ENCODE assay signal across 16 mouse cellular contexts in the genomic region with DNA sequence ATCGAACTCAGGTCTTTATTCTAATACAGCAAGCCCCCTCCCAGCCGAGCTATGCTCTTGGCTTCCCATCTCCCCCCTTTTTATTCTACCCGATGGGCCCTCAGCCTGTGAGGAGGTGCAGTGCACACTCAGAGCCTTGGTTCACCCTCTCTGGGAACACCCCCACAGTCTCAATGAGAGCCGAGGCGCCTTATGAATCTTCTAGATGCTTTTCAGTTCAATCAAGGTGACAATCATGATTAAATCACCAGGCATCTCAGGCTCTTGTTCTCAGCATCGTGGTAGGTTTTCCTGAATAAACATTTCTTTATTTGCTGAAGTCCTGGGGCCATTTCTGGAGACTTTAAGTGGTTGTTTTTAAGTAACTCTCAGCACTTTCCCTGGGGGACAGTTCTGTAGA. TPM values are rescaled to one million over a fixed set of nuclear protein-coding genes. Genes with fewer than 3 reads are reported as not detected.
"Had no signal": no experiment of that assay in that cellular context is flagged by ENCODE, and none has a peak within 500 bp of the region (broad histone marks: within the 10 kb centered on the region; RNA-seq: fewer than 3 reads in every experiment).

No protein-coding gene starts in this region.

- DNase-seq: liver, postnatal 0 days; lung, adult 2 months; lung, postnatal 14 days; lung, postnatal 36 days; right cerebral cortex, postnatal 14 days; thymus, adult 2 months; thymus, postnatal 25 days; thymus, postnatal 4 days had no signal

- H3K4me3 ChIP-seq: lung, embryonic 15.5 days; megakaryocyte, embryonic 14.5 days; midbrain, embryonic 13.5 days; midbrain, embryonic 15.5 days; neural tube, embryonic 13.5 days; stomach, embryonic 15.5 days had no signal

- H3K27ac ChIP-seq: lung, embryonic 15.5 days; macrophage; midbrain, embryonic 13.5 days; midbrain, embryonic 15.5 days; neural tube, embryonic 13.5 days; stomach, embryonic 15.5 days; stomach, postnatal 0 days had no signal

RNA-seq across cellular contexts. Expression of a gene that starts 53.8 kb away (rescaled TPM):
- polyA plus RNA-seq: macrophage had no signal
